Mouse (Mus musculus) heart, embryonic 12.5 days (tissue): ENCODE measurements around the gene Ccdc189. TPM values are rescaled to one million over a fixed set of nuclear protein-coding genes. Genes with fewer than 3 reads are reported as not detected.

ENCODE experiments used
- ATAC-seq: fragments of 200-750 bp; cut with Nextera tagmentation; 2 replicates; pipeline ENCODE4 v1.8.0; 2017; ENCODE audit warnings: moderate TSS enrichment, moderate library complexity; ENCODE audit not compliant: insufficient number of reproducible peaks, low FRiP score
- H3K27ac ChIP-seq: fragments of 300-500 bp; sonication (generic); 2 replicates; pipeline ENCODE4 v1.5.1; 2016; ENCODE audit warnings: mild to moderate bottlenecking, moderate library complexity; ENCODE audit not compliant: poor library complexity, severe bottlenecking
- H3K27me3 ChIP-seq: fragments of 300-500 bp; sonication (generic); replicated peaks from 2 replicates; pipeline ENCODE4 v1.6.1; 2016; ENCODE audit warnings: mild to moderate bottlenecking, moderate library complexity
- H3K36me3 ChIP-seq: fragments of 300-500 bp; sonication (generic); 2 replicates; pipeline ENCODE4 v1.6.1; 2016; ENCODE audit warnings: mild to moderate bottlenecking, moderate library complexity
- H3K4me1 ChIP-seq: fragments of 300-500 bp; sonication (generic); replicated peaks from 2 replicates; pipeline ENCODE4 v1.6.1; 2016; ENCODE audit warnings: mild to moderate bottlenecking
- H3K4me2 ChIP-seq: fragments of 300-500 bp; sonication (generic); 2 replicates; pipeline ENCODE4 v1.6.1; 2016; ENCODE audit warnings: mild to moderate bottlenecking, moderate library complexity
- H3K4me3 ChIP-seq: fragments of 300-500 bp; sonication (generic); 2 replicates; pipeline ENCODE4 v1.5.1; 2016; ENCODE audit warnings: mild to moderate bottlenecking
- H3K9ac ChIP-seq: fragments of 300-500 bp; sonication (generic); 2 replicates; pipeline ENCODE4 v1.6.1; 2016; ENCODE audit warnings: mild to moderate bottlenecking, moderate library complexity
- H3K9me3 ChIP-seq: fragments of 300-500 bp; sonication (generic); replicated peaks from 2 replicates; pipeline ENCODE4 v1.6.1; 2016; ENCODE audit warnings: mild to moderate bottlenecking, moderate library complexity
- WGBS: fragments of 180-500 bp; shearing (Covaris S2); methylation state at CpG from one replicate; pipeline ENCODE4 v1.1.7; 2016; 5-methylcytosine and 5-hydroxymethylcytosine counted together
- polyA plus RNA-seq: library from polyadenylated mRNA; unstranded; fragments of >200 nt; fragmentation: Nextera tagmentation; extraction: Ambion mirVana; gene quantifications from 2 replicates; pipeline ENCODE4 v1.2.1, GENCODE M21; 2016

Ccdc189 gene
- polyA plus RNA-seq, 1 experiment from 2014 or later, result 9.8 TPM

DNA sequence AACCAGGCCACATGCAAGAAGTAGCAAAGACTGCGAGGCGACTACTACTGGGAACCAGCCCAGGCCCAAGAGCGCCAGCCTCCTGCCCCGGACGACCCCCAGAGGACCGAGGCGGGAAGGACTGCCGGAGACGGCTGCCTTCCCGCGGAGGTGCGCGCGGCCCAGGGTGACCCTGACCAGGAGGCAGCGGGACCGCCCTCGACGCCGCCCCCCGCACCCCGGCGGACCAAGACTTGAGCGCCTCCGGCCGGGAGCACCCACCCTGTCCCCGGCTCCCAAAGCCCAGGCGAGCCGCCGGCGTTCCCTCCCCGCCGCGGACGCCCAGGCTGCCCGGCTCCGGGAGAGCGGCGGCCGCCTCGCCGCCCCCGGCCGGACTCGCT, 26.1 kb upstream of the Ccdc189 start:
- 1% methylated on average over 23 of the region's 44 CpGs for WGBS

DNA sequence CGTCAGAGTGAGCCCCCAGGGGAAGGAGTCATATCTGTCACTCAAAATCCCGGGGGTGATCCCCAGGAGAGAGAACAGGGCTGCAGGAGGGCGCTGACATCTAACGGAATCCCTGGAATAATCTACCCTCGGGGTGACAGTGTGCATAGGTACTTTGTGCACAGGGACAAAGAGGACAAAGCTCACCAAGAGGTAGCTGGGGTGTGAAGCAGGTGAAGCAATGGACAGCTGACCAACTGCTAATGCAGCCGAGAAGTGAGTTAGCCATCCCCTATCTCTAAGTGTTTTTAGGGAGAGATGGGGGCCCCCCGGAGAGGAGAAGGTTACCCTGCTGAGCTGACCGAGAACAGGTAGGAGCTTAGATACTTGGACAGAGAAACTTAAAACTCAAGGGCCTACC, 25.7 kb upstream of the Ccdc189 start:
- Histone ChIP-seq H3K4me3 (peak overlapping the region; percentile 100), H3K9me3 (peaks cover 24% of the 10 kb centered on the region), H3K4me1 (peaks cover 20% of the 10 kb centered on the region), H3K27ac (peak overlapping the region; percentile 91), H3K27me3 (no peaks in the 10 kb centered on the region), H3K36me3 (peaks cover 46% of the 10 kb centered on the region), H3K9ac (peak overlapping the region; percentile 99), H3K4me2 (peak overlapping the region; percentile 86)
- ATAC-seq, result no peak
- 30% methylated on average over 8 of the region's 8 CpGs for WGBS

More for the DNA sequence above, 26.1 kb upstream of the Ccdc189 start:
- Histone ChIP-seq H3K4me1 (peaks cover 20% of the 10 kb centered on the region), H3K36me3 (peaks cover 42% of the 10 kb centered on the region), H3K4me2 (peak overlapping the region; percentile 86), H3K4me3 (peak overlapping the region; percentile 100), H3K9ac (peak overlapping the region; percentile 99), H3K27me3 (no peaks in the 10 kb centered on the region), H3K9me3 (peaks cover 24% of the 10 kb centered on the region), H3K27ac (peak overlapping the region; percentile 91)
- peak; percentile 65 for ATAC-seq

DNA sequence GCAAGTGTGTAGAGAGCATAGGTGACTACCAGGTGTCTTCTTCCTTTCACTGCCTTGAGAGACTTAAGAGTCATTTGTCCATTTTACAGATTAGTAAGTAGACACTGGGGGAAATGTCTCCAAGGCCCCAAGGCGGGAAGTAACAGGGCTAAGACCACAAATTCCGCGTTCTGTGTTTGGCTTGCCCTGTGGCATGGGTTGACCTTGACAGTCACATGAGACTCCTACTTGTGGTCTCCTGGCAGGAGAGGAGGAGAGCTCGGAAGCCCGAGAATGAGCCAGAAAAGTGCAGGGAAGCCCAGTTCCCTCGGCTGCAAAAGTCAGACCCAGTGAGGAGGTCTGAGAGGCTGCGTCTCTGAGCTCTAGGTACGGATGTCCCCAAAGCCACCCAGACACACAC, 25.1 kb upstream of the Ccdc189 start:
- 83% methylated on average over 8 of the region's 8 CpGs for WGBS
- Histone ChIP-seq H3K36me3 (peaks cover 52% of the 10 kb centered on the region), H3K9me3 (peaks cover 24% of the 10 kb centered on the region), H3K9ac (peak overlapping the region; percentile 99; the same call in 1 of the 2 replicates), H3K4me2 (peak overlapping the region; percentile 86), H3K27me3 (no peaks in the 10 kb centered on the region), H3K4me1 (peaks cover 20% of the 10 kb centered on the region), H3K27ac (no peak overlapping the region), H3K4me3 (peak overlapping the region; percentile 100)
- ATAC-seq, result no peak

DNA sequence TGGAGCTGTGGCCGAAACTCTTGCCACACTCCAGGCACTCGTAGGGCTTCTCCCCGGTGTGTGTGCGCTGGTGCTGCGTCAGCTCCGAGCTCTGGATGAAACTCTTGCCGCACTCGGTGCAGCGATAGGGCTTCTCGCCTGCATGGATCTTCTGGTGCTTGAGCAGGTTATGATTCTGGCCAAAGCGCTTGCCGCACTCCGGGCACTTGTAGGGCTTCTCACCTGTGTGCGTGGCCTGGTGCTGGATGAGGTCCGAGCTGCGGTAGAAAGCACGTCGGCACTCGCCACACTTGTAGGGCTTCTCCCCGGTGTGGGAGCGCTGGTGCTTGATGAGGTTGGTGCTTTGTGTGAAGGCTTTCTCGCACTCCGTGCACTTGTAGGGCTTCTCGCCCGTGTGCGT, 23.2 kb upstream of the Ccdc189 start:
- Histone ChIP-seq H3K9ac (no peak overlapping the region), H3K4me1 (peaks cover 20% of the 10 kb centered on the region), H3K27ac (no peak overlapping the region), H3K9me3 (peaks cover 24% of the 10 kb centered on the region), H3K36me3 (peaks cover 67% of the 10 kb centered on the region), H3K27me3 (no peaks in the 10 kb centered on the region), H3K4me2 (no peak overlapping the region), H3K4me3 (no peak overlapping the region)
- no peak for ATAC-seq
- WGBS, result 97% methylated on average over 26 of the region's 26 CpGs

- H3K27me3 ChIP-seq, result no peaks in the 10 kb centered on the region
- no peak overlapping the region for H3K9ac ChIP-seq
- H3K4me2 ChIP-seq, result no peak overlapping the region
- peaks cover 24% of the 10 kb centered on the region for H3K9me3 ChIP-seq
- H3K36me3 ChIP-seq, result peaks cover 71% of the 10 kb centered on the region
- ATAC-seq, result no peak
- H3K4me1 ChIP-seq, result peaks cover 17% of the 10 kb centered on the region
- H3K27ac ChIP-seq, result no peak overlapping the region
- 95% methylated on average over 29 of the region's 29 CpGs for WGBS
- H3K4me3 ChIP-seq, result no peak overlapping the region
Observed at GRCm38 (mm10) chr7:127611011-127611410, 22.6 kb upstream of the Ccdc189 start.

GRCm38 (mm10) chr7:127607150-127607549, 18.8 kb upstream of the Ccdc189 start:
- 73% methylated on average over 6 of the region's 6 CpGs for WGBS
- Histone ChIP-seq H3K4me3 (no peak overlapping the region), H3K9ac (no peak overlapping the region), H3K36me3 (peaks cover 82% of the 10 kb centered on the region), H3K4me1 (no peaks in the 10 kb centered on the region), H3K4me2 (no peak overlapping the region), H3K27ac (no peak overlapping the region), H3K9me3 (peaks cover 19% of the 10 kb centered on the region), H3K27me3 (no peaks in the 10 kb centered on the region)
- ATAC-seq, result no peak

GRCm38 (mm10) chr7:127604256-127604655, 15.9 kb upstream of the Ccdc189 start:
- H3K4me2 ChIP-seq, result no peak overlapping the region
- no peak for ATAC-seq
- H3K9me3 ChIP-seq, result no peaks in the 10 kb centered on the region
- no peak overlapping the region for H3K27ac ChIP-seq
- no peaks in the 10 kb centered on the region for H3K27me3 ChIP-seq
- no peak overlapping the region for H3K4me3 ChIP-seq
- H3K9ac ChIP-seq, result no peak overlapping the region
- peaks cover 82% of the 10 kb centered on the region for H3K36me3 ChIP-seq
- WGBS, result 87% methylated on average over 10 of the region's 10 CpGs
- no peaks in the 10 kb centered on the region for H3K4me1 ChIP-seq

DNA sequence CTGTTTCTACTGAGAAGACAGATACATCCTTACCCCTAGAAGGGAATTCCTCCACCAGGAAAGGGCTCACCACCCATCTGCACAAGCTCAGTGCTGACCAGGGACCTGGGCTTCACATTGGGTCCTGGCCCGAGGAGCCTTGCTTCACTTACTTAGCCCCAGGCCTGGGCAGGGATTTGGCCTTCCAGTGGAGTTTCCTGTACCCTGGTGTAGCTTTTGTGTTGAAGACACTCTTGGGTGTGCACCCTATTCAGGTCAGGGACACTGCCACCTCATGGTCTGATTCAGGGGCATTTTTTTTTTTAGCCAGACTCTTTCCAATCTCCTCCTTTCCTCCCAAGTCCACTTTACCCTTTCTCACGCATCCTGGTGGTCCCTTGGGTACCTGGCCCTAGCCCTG, 14.5 kb upstream of the Ccdc189 start:
- Histone ChIP-seq H3K27ac (no peak overlapping the region), H3K27me3 (no peaks in the 10 kb centered on the region), H3K4me2 (no peak overlapping the region), H3K9ac (no peak overlapping the region), H3K9me3 (no peaks in the 10 kb centered on the region), H3K4me1 (no peaks in the 10 kb centered on the region), H3K4me3 (no peak overlapping the region), H3K36me3 (peaks cover 81% of the 10 kb centered on the region)
- no peak for ATAC-seq
- 77% methylated on average over 2 of the region's 2 CpGs for WGBS

- no peak overlapping the region for H3K4me3 ChIP-seq
- H3K4me2 ChIP-seq, result no peak overlapping the region
- H3K9me3 ChIP-seq, result no peaks in the 10 kb centered on the region
- H3K27me3 ChIP-seq, result no peaks in the 10 kb centered on the region
- no peak overlapping the region for H3K9ac ChIP-seq
- ATAC-seq, result no peak
- no peak overlapping the region for H3K27ac ChIP-seq
- 82% methylated on average over 4 of the region's 4 CpGs for WGBS
- no peaks in the 10 kb centered on the region for H3K4me1 ChIP-seq
- H3K36me3 ChIP-seq, result peaks cover 85% of the 10 kb centered on the region
Observed at GRCm38 (mm10) chr7:127601735-127602134, 13.3 kb upstream of the Ccdc189 start.

GRCm38 (mm10) chr7:127600612-127601011, 12.2 kb upstream of the Ccdc189 start:
- Histone ChIP-seq H3K27ac (no peak overlapping the region), H3K4me2 (no peak overlapping the region), H3K9me3 (no peaks in the 10 kb centered on the region), H3K36me3 (peaks cover 91% of the 10 kb centered on the region), H3K4me3 (no peak overlapping the region), H3K27me3 (no peaks in the 10 kb centered on the region), H3K4me1 (no peaks in the 10 kb centered on the region), H3K9ac (no peak overlapping the region)
- 95% methylated on average over 7 of the region's 7 CpGs for WGBS
- ATAC-seq, result no peak

DNA sequence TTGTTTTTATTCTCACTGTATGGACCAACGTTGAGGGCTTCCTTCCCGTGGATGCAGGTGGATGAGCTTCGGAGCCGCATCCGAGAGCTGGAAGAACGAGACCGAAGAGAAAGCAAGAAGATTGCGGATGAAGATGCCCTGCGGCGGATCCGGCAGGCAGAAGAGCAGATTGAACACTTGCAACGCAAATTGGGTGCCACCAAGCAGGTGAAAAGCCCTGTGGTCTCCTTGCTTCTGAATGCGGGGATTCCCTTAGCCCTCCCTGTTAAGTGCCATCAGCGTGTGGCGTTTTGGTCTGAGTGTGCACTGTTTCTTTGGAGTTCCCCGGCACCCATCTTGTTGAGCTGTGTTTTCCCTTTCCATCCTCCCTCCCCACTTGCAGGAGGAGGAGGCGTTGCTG, 8.4 kb upstream of the Ccdc189 start:
- Histone ChIP-seq H3K4me1 (no peaks in the 10 kb centered on the region), H3K27ac (no peak overlapping the region), H3K27me3 (no peaks in the 10 kb centered on the region), H3K9ac (no peak overlapping the region), H3K4me3 (no peak overlapping the region), H3K4me2 (no peak overlapping the region), H3K9me3 (no peaks in the 10 kb centered on the region), H3K36me3 (peaks cover 99% of the 10 kb centered on the region)
- WGBS, result 94% methylated on average over 17 of the region's 17 CpGs
- no peak for ATAC-seq

DNA sequence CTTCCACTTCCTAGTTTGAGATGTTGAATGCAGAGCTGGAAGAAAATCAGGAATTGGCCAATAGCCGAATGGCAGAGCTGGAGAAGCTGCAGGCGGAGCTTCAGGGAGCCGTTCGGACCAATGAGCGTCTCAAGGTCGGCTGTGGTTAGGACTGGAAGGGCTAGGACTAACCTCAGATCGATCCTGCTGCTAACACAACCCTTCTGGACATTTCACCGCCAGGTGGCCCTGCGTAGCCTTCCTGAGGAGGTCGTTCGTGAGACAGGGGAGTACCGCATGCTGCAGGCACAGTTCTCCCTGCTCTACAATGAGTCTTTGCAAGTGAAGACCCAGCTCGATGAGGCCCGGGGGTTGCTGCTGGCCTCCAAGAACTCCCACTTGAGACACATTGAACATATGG, 4.2 kb upstream of the Ccdc189 start:
- H3K27ac ChIP-seq, result no peak overlapping the region
- H3K4me3 ChIP-seq, result no peak overlapping the region
- H3K9ac ChIP-seq, result no peak overlapping the region
- H3K36me3 ChIP-seq, result peaks cover 82% of the 10 kb centered on the region
- H3K4me2 ChIP-seq, result no peak overlapping the region
- H3K9me3 ChIP-seq, result no peaks in the 10 kb centered on the region
- no peaks in the 10 kb centered on the region for H3K27me3 ChIP-seq
- 91% methylated on average over 14 of the region's 14 CpGs for WGBS
- H3K4me1 ChIP-seq, result peaks cover 10% of the 10 kb centered on the region
- ATAC-seq, result no peak
